Mouse (Mus musculus): ENCODE measurements around the gene Pramel4. TPM values are rescaled to one million over a fixed set of nuclear protein-coding genes. Genes with fewer than 3 reads are reported as not detected.
"Not testable (repeated sequence)": the region's sequence is repeated elsewhere in the genome, so short reads cannot be mapped to it uniquely, and the experiment has no call there.

Gene Pramel4
- not detected in 2 replicates for polyA plus RNA-seq (2015; fragmentation: Nextera tagmentation; extraction: Ambion mirVana)

- H3K27me3 ChIP-seq; H3K4me1 ChIP-seq (replicated peaks); H3K36me3 ChIP-seq; H3K9ac ChIP-seq (replicated peaks); H3K4me3 ChIP-seq (replicated peaks); H3K27ac ChIP-seq; ATAC-seq; H3K4me2 ChIP-seq (replicated peaks); H3K9me3 ChIP-seq: not testable (repeated sequence)
- 86% methylated on average over 3 of the region's 3 CpGs for WGBS
These were observed at the start of gene Pramel4 for GRCm38 (mm10) chr4:144058826-144059225. Pramel4 (plus strand) TSS chr4:144059126.

GRCm38 (mm10) chr4:144106174-144106573 lies 47.2 kb downstream of the Pramel4 start, which contains the start of gene Gm13102:
Gm13102 (plus strand) TSS chr4:144106474.
- no CpG with 5 or more reads among the region's 2 CpGs for WGBS
- H3K4me3 ChIP-seq (replicated peaks); H3K27me3 ChIP-seq; H3K4me2 ChIP-seq (replicated peaks); H3K9me3 ChIP-seq; ATAC-seq; H3K4me1 ChIP-seq (replicated peaks); H3K27ac ChIP-seq; H3K36me3 ChIP-seq; H3K9ac ChIP-seq (replicated peaks): not testable (repeated sequence)

Other genes starting within 250 kb of the Pramel4 start
- not detected in 2 replicates for gene Gm13084, start 243.0 kb upstream of the Pramel4 start, polyA plus RNA-seq (2015; fragmentation: Nextera tagmentation; extraction: Ambion mirVana)
- not detected in 2 replicates for gene Gm13103, start 212.6 kb upstream of the Pramel4 start, polyA plus RNA-seq (2015; fragmentation: Nextera tagmentation; extraction: Ambion mirVana)
- gene Pramef6, start 158.7 kb upstream of the Pramel4 start, polyA plus RNA-seq (2015; fragmentation: Nextera tagmentation; extraction: Ambion mirVana), result not detected in 2 replicates
- not detected in 2 replicates for gene Pramef25, start 108.1 kb upstream of the Pramel4 start, polyA plus RNA-seq (2015; fragmentation: Nextera tagmentation; extraction: Ambion mirVana)
- gene Gm13101, start 92.2 kb upstream of the Pramel4 start, polyA plus RNA-seq (2015; fragmentation: Nextera tagmentation; extraction: Ambion mirVana), result not detected in 2 replicates
- gene Pramef17, start 64.8 kb upstream of the Pramel4 start, polyA plus RNA-seq (2015; fragmentation: Nextera tagmentation; extraction: Ambion mirVana), result not detected in 2 replicates
- not detected in 2 replicates for gene Gm13102, start 47.3 kb downstream of the Pramel4 start, polyA plus RNA-seq (2015; fragmentation: Nextera tagmentation; extraction: Ambion mirVana)
- gene Oog3, start 103.5 kb downstream of the Pramel4 start, polyA plus RNA-seq (2015; fragmentation: Nextera tagmentation; extraction: Ambion mirVana), result not detected in 2 replicates
- not detected in 2 replicates for gene Oog2, start 131.6 kb downstream of the Pramel4 start, polyA plus RNA-seq (2015; fragmentation: Nextera tagmentation; extraction: Ambion mirVana)
- gene C87977, start 154.2 kb downstream of the Pramel4 start, polyA plus RNA-seq (2015; fragmentation: Nextera tagmentation; extraction: Ambion mirVana), result not detected in 2 replicates
- gene Pramel5, start 221.4 kb downstream of the Pramel4 start, polyA plus RNA-seq (2015; fragmentation: Nextera tagmentation; extraction: Ambion mirVana), result not detected in 2 replicates